Mouse (Mus musculus) Patski (cell line): ENCODE results near the gene Brk1. TPM values are rescaled to one million over a fixed set of nuclear protein-coding genes. Genes with fewer than 3 reads are reported as not detected.

Source experiments
- ATAC-seq: fragments of 100-300 bp; one replicate; pipeline ENCODE4 v1.8.0; 2021
- CTCF ChIA-PET: fragments of 350-600 bp; sonication (Branson Sonifier 250); formaldehyde crosslinking; loops from one replicate; lab custom pipeline; 2022; ENCODE audit warnings: inconsistent platforms; lab: Charles Lee
- POLR2A ChIA-PET: fragments of 350-600 bp; sonication (Branson Sonifier 250); formaldehyde crosslinking; loops from one replicate; lab custom pipeline; 2022; ENCODE audit warnings: antibody characterized with exemption, inconsistent platforms; lab: Charles Lee
- DNase-seq: peaks from one replicate; pipeline ENCODE4 v3.0.0-alpha.2; 2011; ENCODE audit warnings: low read depth, low spot score
- H3K27me3 ChIP-seq: fragments of 371-371 bp; one replicate; pipeline ENCODE4 v1.5.1; 2021
- CTCF ChIP-seq: fragments of 100-300 bp; IDR thresholded peaks from one replicate; pipeline ENCODE4 v1.5.1; 2021
- in situ Hi-C: fragments of 300-500 bp; cut with MboI; formaldehyde crosslinking; loops from 3 replicates; pipeline ENCODE4 v1.11.1; 2018; ENCODE audit warnings: low pct_unique_long_range_greater_than_20kb, mixed read lengths
- polyA plus RNA-seq: library from polyadenylated mRNA; unstranded; gene quantifications from one replicate; pipeline ENCODE4 v1.2.3, GENCODE M21; 2021

Gene Brk1
- polyA plus RNA-seq, 1 experiment from 2014 or later, result 167 TPM

- CTCF ChIA-PET, result interaction anchor here (1.8 to 1.9 kb wide), 2 partner anchors 12 to 15 kb away, joined by 3 to 4 read pairs; partner anchors contain the start of gene Irak2
- in situ Hi-C loops, result no loop called here
- no peaks in the 10 kb centered on the region for H3K27me3 ChIP-seq
- DNase-seq (no peak), ATAC-seq (no peak)
- POLR2A ChIA-PET, result no interaction called here
- TF ChIP-seq CTCF, result no peak
Measured at GRCm38 (mm10) chr6:113623386-113623785, 18.8 kb downstream of the Brk1 start.

GRCm38 (mm10) chr6:113623941-113624751, 19.6 kb downstream of the Brk1 start, which contains the start of gene Vhl:
Gene Vhl (plus strand): TSS chr6:113623959.
- H3K27me3 ChIP-seq, result no peaks in the 10 kb centered on the region
- CTCF ChIA-PET, result interaction anchor here (1.8 to 1.9 kb wide), 3 partner anchors 13 to 14 kb away, joined by 3 to 6 read pairs (median 4); partner anchors contain the start of gene Irak2
- DNase-seq (no peak), ATAC-seq (peak; percentile 86)
- TF ChIP-seq CTCF, result no peak
- in situ Hi-C loops, result no loop called here
- POLR2A ChIA-PET, result interaction anchor here (1.0 kb wide), 1 partner anchor 14 kb away, joined by 3 read pairs; the partner anchor contains the start of gene Irak2

- in situ Hi-C loops, result no loop called here
- ATAC-seq (no peak), DNase-seq (no peak)
- ChIA-PET POLR2A (interaction anchor here (0.6 to 1.0 kb wide), 2 partner anchors 13 to 71 kb away, joined by 3 read pairs; partner anchors contain the start of gene Irak2), CTCF (interaction anchor here (1.8 kb wide), 1 partner anchor 13 kb away, joined by 6 read pairs; the partner anchor contains the start of gene Irak2)
- TF ChIP-seq CTCF, result no peak
- H3K27me3 ChIP-seq, result no peaks in the 10 kb centered on the region
Measured at GRCm38 (mm10) chr6:113624989-113625770, 20.6 kb downstream of the Brk1 start.

GRCm38 (mm10) chr6:113630322-113630721, 25.8 kb downstream of the Brk1 start:
- ATAC-seq, result no peak
- no peaks in the 10 kb centered on the region for H3K27me3 ChIP-seq
- no peak for DNase-seq
- CTCF ChIA-PET, result interaction anchor here (1.0 kb wide), 1 partner anchor 18 kb away, joined by 3 read pairs; no protein-coding TSS in a partner anchor
- in situ Hi-C loops, result no loop called here
- TF ChIP-seq CTCF, result no peak
- POLR2A ChIA-PET, result no interaction called here

- in situ Hi-C loops, result no loop called here
Measured at GRCm38 (mm10) chr6:113632863-113633262, 28.3 kb downstream of the Brk1 start.

GRCm38 (mm10) chr6:113638302-113639040, 33.9 kb downstream of the Brk1 start, which contains the start of gene Irak2:
Gene Irak2 (plus strand): TSS chr6:113638467.
- ChIA-PET POLR2A (interaction anchor here (1.0 to 1.6 kb wide), 2 partner anchors 14 to 36 kb away, joined by 3 read pairs; no protein-coding TSS in a partner anchor), CTCF (interaction anchor here (0.7 to 4.2 kb wide), 21 partner anchors 9 to 77 kb away, joined by 3 to 29 read pairs (median 6); partner anchors contain the start of genes Tatdn2 and Vhl)
- no peak for DNase-seq
- peak; percentile 100 for TF ChIP-seq CTCF
- ATAC-seq, result peak; percentile 95
- H3K27me3 ChIP-seq, result no peaks in the 10 kb centered on the region
- in situ Hi-C loops, result loop anchor here (5.0 kb wide), 1 partner anchor 49 kb away; no protein-coding TSS in a partner anchor

More at GRCm38 (mm10) chr6:113632863-113633262, 28.3 kb downstream of the Brk1 start:
- POLR2A ChIA-PET, result interaction anchor here (0.6 kb wide), 1 partner anchor 41 kb away, joined by 6 read pairs; no protein-coding TSS in a partner anchor
- ATAC-seq, result no peak
- CTCF ChIA-PET, result no interaction called here
- DNase-seq, result no peak
- H3K27me3 ChIP-seq, result no peaks in the 10 kb centered on the region
- no peak for TF ChIP-seq CTCF

GRCm38 (mm10) chr6:113639201-113639600, 34.6 kb downstream of the Brk1 start:
- ChIA-PET CTCF (interaction anchor here (1.1 to 4.2 kb wide), 11 partner anchors 8 to 76 kb away, joined by 3 to 29 read pairs (median 7); partner anchors contain the start of genes Tatdn2 and Vhl), POLR2A (interaction anchor here (1.6 kb wide), 1 partner anchor 15 kb away, joined by 3 read pairs; no protein-coding TSS in a partner anchor)
- H3K27me3 ChIP-seq, result no peaks in the 10 kb centered on the region
- in situ Hi-C loops, result loop anchor here (5.0 kb wide), 1 partner anchor 48 kb away; no protein-coding TSS in a partner anchor
- DNase-seq (no peak), ATAC-seq (no peak)
- TF ChIP-seq CTCF, result no peak

GRCm38 (mm10) chr6:113642605-113643004, 38.0 kb downstream of the Brk1 start:
- in situ Hi-C loops, result no loop called here
- ChIA-PET CTCF (interaction anchor here (1.2 kb wide), 1 partner anchor 18 kb away, joined by 3 read pairs; no protein-coding TSS in a partner anchor), POLR2A (no interaction called here)
- no peak for ATAC-seq
- no peaks in the 10 kb centered on the region for H3K27me3 ChIP-seq
- no peak for TF ChIP-seq CTCF
- no peak for DNase-seq

GRCm38 (mm10) chr6:113643021-113643420, 38.4 kb downstream of the Brk1 start:
- POLR2A ChIA-PET, result no interaction called here
- no peak for DNase-seq
- no peaks in the 10 kb centered on the region for H3K27me3 ChIP-seq
- no peak for ATAC-seq
- CTCF ChIA-PET, result interaction anchor here (1.2 kb wide), 1 partner anchor 17 kb away, joined by 3 read pairs; no protein-coding TSS in a partner anchor
- in situ Hi-C loops, result no loop called here
- no peak for TF ChIP-seq CTCF
